Mouse (Mus musculus) G1E (cell line): ENCODE measurements around the gene Acvrl1.

Source experiments
- CTCF ChIP-seq: IDR thresholded peaks from 2 replicates; pipeline ENCODE4 v1.5.1; 2012; ENCODE audit warnings: low read depth, low read length, inconsistent platforms, mixed read lengths
- GATA1 ChIP-seq: IDR thresholded peaks from 2 replicates; pipeline ENCODE4 v1.6.1; 2012; ENCODE audit warnings: borderline replicate concordance, low read length, inconsistent platforms, mixed read lengths
- GATA2 ChIP-seq: IDR thresholded peaks from 2 replicates; pipeline ENCODE4 v1.6.1; 2012; ENCODE audit warnings: low read depth, low read length, inconsistent platforms, borderline replicate concordance
- POLR2AphosphoS5 ChIP-seq: IDR thresholded peaks from 2 replicates; pipeline ENCODE4 v1.6.1; 2012; ENCODE audit warnings: low read depth, low read length, inconsistent platforms; ENCODE audit not compliant: insufficient replicate concordance

DNA sequence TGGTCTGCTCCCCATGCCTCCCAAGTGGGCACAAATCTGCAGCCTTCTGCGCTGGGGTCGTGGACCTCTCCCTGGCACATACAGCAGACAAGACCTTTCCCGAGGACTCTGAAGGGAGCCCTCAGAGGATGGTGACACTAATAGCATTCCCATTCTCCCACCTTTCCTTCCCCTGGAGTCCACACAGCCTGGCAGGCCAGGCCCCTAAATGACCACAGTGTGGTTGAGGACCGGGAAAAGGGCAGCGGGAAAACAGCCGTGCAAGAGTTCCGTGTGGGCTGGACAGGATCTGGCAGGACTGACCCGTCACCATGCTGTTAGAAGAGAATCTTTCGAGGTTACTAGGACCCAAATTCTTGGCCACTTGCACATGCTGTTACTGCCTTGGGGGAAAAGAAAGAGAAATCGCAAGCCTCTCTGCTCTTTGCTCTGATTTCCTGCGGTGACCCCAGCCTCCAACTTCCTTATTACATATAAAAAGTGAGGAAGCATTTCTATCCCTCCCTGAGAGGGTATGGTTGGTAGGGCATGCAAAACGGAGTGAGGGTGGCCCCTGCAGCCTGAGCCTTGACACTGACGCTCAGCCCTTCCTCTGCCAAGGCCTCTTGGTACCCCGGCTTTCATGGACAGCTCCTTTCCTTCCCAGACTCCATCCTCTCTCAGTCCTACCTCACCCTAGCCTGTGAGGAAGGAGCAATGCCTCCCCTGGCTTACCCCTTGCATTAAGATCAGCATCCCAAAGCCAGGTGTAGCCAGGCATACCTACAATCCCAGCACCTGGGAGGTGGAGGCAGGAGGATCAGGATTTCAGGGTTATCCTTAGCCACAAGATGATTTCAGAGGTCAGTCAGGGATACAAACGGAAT is 18.0 kb downstream of the Acvrl1 start:
- TF ChIP-seq CTCF (no peak), GATA2 (no peak), GATA1 (no peak), POLR2AphosphoS5 (no peak)
